Mouse (Mus musculus) CH12.LX (cell line): ENCODE measurements at regions not wholly inside any gene's neighbourhood (a gene's known extent, or its start where the extent isn't known, plus 50 kb on each side); places are given as distances from the start of the nearest gene placed in this dataset.

ENCODE experiments used
- DNase-seq: peaks from one replicate; pipeline ENCODE4 v3.0.0-alpha.2; 2013; ENCODE audit errors: extremely low read depth
- H3K27ac ChIP-seq: 2 replicates; pipeline ENCODE4 v1.5.1; 2012; ENCODE audit warnings: low read depth, mild to moderate bottlenecking, control low read depth, moderate library complexity; ENCODE audit not compliant: insufficient read depth
- H3K27me3 ChIP-seq: replicated peaks from 2 replicates; pipeline ENCODE3; 2012; ENCODE audit warnings: inconsistent platforms
- H3K36me3 ChIP-seq, 2 experiments: replicated peaks in 1 of 2; 2 replicates each; pipeline versions ENCODE3 to v1.6.1; 2012; ENCODE audit warnings: inconsistent platforms in 1 of 2, low read length in 1 of 2, mild to moderate bottlenecking in 1 of 2, mixed read lengths in 1 of 2, moderate library complexity in 1 of 2; ENCODE audit not compliant: control insufficient read depth in 1 of 2, insufficient read depth in 1 of 2
- H3K4me1 ChIP-seq, 2 experiments: 2 replicates each; pipeline ENCODE4 v1.6.1; 2012; ENCODE audit warnings: inconsistent platforms in 1 of 2, moderate library complexity in 1 of 2; ENCODE audit not compliant: insufficient read depth in 2 of 2, control insufficient read depth in 1 of 2
- H3K4me2 ChIP-seq: 2 replicates; pipeline ENCODE4 v1.6.1; 2012; ENCODE audit warnings: low read depth, mild to moderate bottlenecking, control low read depth; ENCODE audit not compliant: poor library complexity, insufficient read depth, severe bottlenecking
- H3K4me3 ChIP-seq, 3 experiments: fragments of 150-350 bp in 1 of 3; sonication (generic) in 1 of 3; replicated peaks in 1 of 3; 2 replicates each; pipeline versions ENCODE3 to v1.5.1; 2011 to 2012; ENCODE audit warnings: low read depth in 2 of 3, low read length in 2 of 3, mild to moderate bottlenecking in 2 of 3, moderate library complexity in 2 of 3, control low read depth in 1 of 3, improper control_type of control experiment in 1 of 3, inconsistent platforms in 1 of 3, mixed read lengths in 1 of 3; ENCODE audit not compliant: poor library complexity in 1 of 3
- H3K79me2 ChIP-seq: replicated peaks from 2 replicates; pipeline ENCODE4 v1.6.1; 2012; ENCODE audit warnings: mild to moderate bottlenecking, moderate library complexity; ENCODE audit not compliant: control insufficient read depth, poor library complexity, insufficient read depth, severe bottlenecking; ENCODE audit errors: extremely low read depth
- H3K9ac ChIP-seq: 2 replicates; pipeline ENCODE4 v1.6.1; 2012; ENCODE audit warnings: low read depth, mild to moderate bottlenecking, control low read depth, moderate library complexity; ENCODE audit not compliant: insufficient read depth
- H3K9me3 ChIP-seq: replicated peaks from 2 replicates; pipeline ENCODE3; 2012; ENCODE audit warnings: low read length, inconsistent platforms, mixed read lengths
- BHLHE40 ChIP-seq: IDR thresholded peaks from 2 replicates; pipeline ENCODE4 v1.6.1; 2011; ENCODE audit warnings: mild to moderate bottlenecking, low read depth, low read length, improper control_type of control experiment
- E2F4 ChIP-seq: IDR thresholded peaks from 2 replicates; pipeline ENCODE4 v1.6.1; 2011; ENCODE audit warnings: low read depth, low read length, improper control_type of control experiment; ENCODE audit not compliant: insufficient replicate concordance
- ETS1 ChIP-seq: conservative IDR thresholded peaks from 2 replicates; pipeline ENCODE4 v1.6.1; 2012; ENCODE audit warnings: low read depth, mild to moderate bottlenecking, inconsistent platforms, low read length, improper control_type of control experiment, moderate library complexity
- GABPA ChIP-seq: IDR thresholded peaks from 2 replicates; pipeline ENCODE4 v1.6.1; 2012; ENCODE audit warnings: low read depth, low read length, improper control_type of control experiment, inconsistent platforms; ENCODE audit not compliant: insufficient replicate concordance
- HCFC1 ChIP-seq: IDR thresholded peaks from 2 replicates; pipeline ENCODE4 v1.6.1; 2012; ENCODE audit warnings: low read depth, mild to moderate bottlenecking, inconsistent platforms, low read length, improper control_type of control experiment
- JUN ChIP-seq: IDR thresholded peaks from 2 replicates; pipeline ENCODE4 v1.6.1; 2011; ENCODE audit warnings: low read depth, mild to moderate bottlenecking, low read length, improper control_type of control experiment, moderate library complexity; ENCODE audit not compliant: insufficient read depth
- JUND ChIP-seq: conservative IDR thresholded peaks from 2 replicates; pipeline ENCODE4 v1.6.1; 2011; ENCODE audit warnings: low read depth, low read length, improper control_type of control experiment
- MAFK ChIP-seq: IDR thresholded peaks from 2 replicates; pipeline ENCODE4 v1.6.1; 2011; ENCODE audit warnings: low read length, improper control_type of control experiment; ENCODE audit not compliant: insufficient replicate concordance
- MAZ ChIP-seq: IDR thresholded peaks from 2 replicates; pipeline ENCODE4 v1.6.1; 2012; ENCODE audit warnings: low read depth, mild to moderate bottlenecking, inconsistent platforms, low read length, improper control_type of control experiment, moderate library complexity
- MYC ChIP-seq: IDR thresholded peaks from 2 replicates; pipeline ENCODE4 v1.6.1; 2011; ENCODE audit warnings: low read depth, mild to moderate bottlenecking, improper control_type of control experiment, low read length
- NELFE ChIP-seq: IDR thresholded peaks from 2 replicates; pipeline ENCODE4 v1.6.1; 2011; ENCODE audit warnings: low read depth, low read length, improper control_type of control experiment
- PAX5 ChIP-seq: IDR thresholded peaks from 2 replicates; pipeline ENCODE4 v1.6.1; 2012; ENCODE audit warnings: low read length, inconsistent platforms, mixed read lengths
- POLR2A ChIP-seq: IDR thresholded peaks from 2 replicates; pipeline ENCODE4 v1.6.1; 2011; ENCODE audit warnings: low read depth, mild to moderate bottlenecking, improper control_type of control experiment, low read length
- SIN3A ChIP-seq: IDR thresholded peaks from 2 replicates; pipeline ENCODE4 v1.6.1; 2012; ENCODE audit warnings: low read length, improper control_type of control experiment, inconsistent platforms
- SMC3 ChIP-seq: IDR thresholded peaks from 2 replicates; pipeline ENCODE4 v1.6.1; 2011; ENCODE audit warnings: low read depth, low read length, improper control_type of control experiment
- TBP ChIP-seq: conservative IDR thresholded peaks from 2 replicates; pipeline ENCODE4 v1.6.1; 2011; ENCODE audit warnings: low read depth, low read length, improper control_type of control experiment
- TCF12 ChIP-seq: IDR thresholded peaks from 2 replicates; pipeline ENCODE4 v1.6.1; 2014; ENCODE audit warnings: low read depth, mild to moderate bottlenecking, inconsistent platforms, low read length, improper control_type of control experiment
- USF1 ChIP-seq: IDR thresholded peaks from 2 replicates; pipeline ENCODE4 v1.6.1; 2014; ENCODE audit warnings: low read depth, mild to moderate bottlenecking, inconsistent platforms, low read length, improper control_type of control experiment
- USF2 ChIP-seq: conservative IDR thresholded peaks from 2 replicates; pipeline ENCODE4 v1.6.1; 2011; ENCODE audit warnings: low read depth, low read length, improper control_type of control experiment
- ZC3H11A ChIP-seq: IDR thresholded peaks from 2 replicates; pipeline ENCODE4 v1.6.1; 2012; ENCODE audit warnings: low read depth, mild to moderate bottlenecking, inconsistent platforms, low read length, improper control_type of control experiment
- ZMIZ1 ChIP-seq: IDR thresholded peaks from 2 replicates; pipeline ENCODE4 v1.6.1; 2012; ENCODE audit warnings: low read depth, mild to moderate bottlenecking, inconsistent platforms, low read length, improper control_type of control experiment
- ZNF384 ChIP-seq: IDR thresholded peaks from 2 replicates; pipeline ENCODE4 v1.6.1; 2012; ENCODE audit warnings: low read depth, low read length, improper control_type of control experiment, inconsistent platforms
- dilution Hi-C: fragments of 300-500 bp; cut with MboI; formaldehyde crosslinking; loops from 2 replicates; pipeline ENCODE4 v1.14.3; 2020; ENCODE audit warnings: low sequenced_read_pairs; ENCODE audit not compliant: extremely low pct_unique_long_range_greater_than_20kb, extremely low pct_ligation_motif_present
- in situ Hi-C: fragments of 300-500 bp; cut with MboI; formaldehyde crosslinking; loops from 3 replicates; pipeline ENCODE4 v1.14.3; 2019; ENCODE audit warnings: low sequenced_read_pairs, low pct_ligation_motif_present, low pct_unique_long_range_greater_than_20kb, mixed read lengths

DNA sequence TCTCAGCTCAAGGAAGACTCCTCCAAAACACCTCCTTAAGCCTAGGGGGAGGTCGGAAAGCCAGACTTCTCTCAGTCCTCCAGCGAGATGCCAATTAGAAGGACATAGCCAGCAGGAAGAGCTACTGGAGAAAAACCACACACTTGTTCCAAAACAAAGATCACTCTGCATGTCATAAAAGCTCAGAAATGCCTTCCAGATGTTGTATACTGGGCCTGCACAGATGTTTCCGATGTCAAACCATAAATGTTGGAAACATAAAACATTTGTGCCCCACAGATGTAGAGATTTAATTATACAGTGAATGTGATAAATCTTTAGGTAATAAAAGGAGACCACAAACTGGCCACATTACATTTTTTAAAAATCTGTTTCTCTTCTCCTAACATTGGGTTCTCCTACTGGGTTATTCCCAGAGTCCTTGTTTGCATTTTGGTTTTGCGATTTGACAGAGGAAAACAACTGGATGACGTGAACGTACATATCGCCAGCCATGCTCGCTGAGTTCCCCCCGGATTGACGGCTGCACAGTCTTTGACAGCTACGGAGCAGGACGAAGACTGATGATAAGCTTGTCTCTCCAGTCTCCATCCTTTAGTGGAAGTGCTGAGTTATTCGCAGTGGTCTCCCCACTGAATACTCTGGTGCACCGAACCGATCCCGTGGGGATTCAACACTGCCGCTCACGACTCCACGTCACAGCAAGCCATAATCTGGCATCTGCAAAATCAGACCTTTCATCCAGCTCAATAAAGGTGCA lies 235.5 kb upstream of the Myocd start:
- no peaks in the 10 kb centered on the region for H3K4me1 ChIP-seq
- in situ Hi-C loops, result no loop called here
- TF ChIP-seq MAFK (no peak), ZC3H11A (no peak), JUND (no peak), TBP (no peak), SMC3 (no peak), E2F4 (no peak), NELFE (no peak), PAX5 (no peak), ZNF384 (no peak), JUN (no peak), MYC (no peak)
- no peaks in the 10 kb centered on the region for H3K79me2 ChIP-seq
- no peaks in the 10 kb centered on the region for H3K9me3 ChIP-seq
- H3K27me3 ChIP-seq, result no peaks in the 10 kb centered on the region
- DNase-seq, result no peak
- no peak overlapping the region for H3K9ac ChIP-seq
- H3K4me2 ChIP-seq, result no peak overlapping the region
- H3K27ac ChIP-seq, result no peak overlapping the region
- dilution Hi-C loops, result no loop called here
- H3K36me3 ChIP-seq, result no peaks in the 10 kb centered on the region
- H3K4me3 ChIP-seq, result no peak overlapping the region

DNA sequence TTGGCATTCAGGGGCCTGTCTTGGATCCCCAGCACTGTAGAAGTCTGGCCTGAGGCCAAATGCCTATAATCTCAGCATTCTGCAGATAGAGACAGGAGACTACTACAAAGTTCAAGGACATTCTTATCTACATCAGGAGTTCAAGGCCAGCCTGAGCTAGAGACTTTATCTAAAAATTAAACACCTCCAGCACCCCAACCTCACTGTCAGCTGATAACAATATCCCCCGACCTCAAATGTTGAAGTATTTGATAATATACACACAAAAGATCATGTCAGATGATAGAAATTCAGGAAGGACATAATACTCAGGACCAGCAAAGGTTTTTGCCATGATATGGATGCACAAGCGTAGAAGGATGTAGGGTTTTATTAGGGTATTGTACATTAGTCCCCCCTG lies 228.2 kb upstream of the Myocd start:
- no peaks in the 10 kb centered on the region for H3K36me3 ChIP-seq
- dilution Hi-C loops, result no loop called here
- TF ChIP-seq MAZ (no peak), TCF12 (no peak), GABPA (no peak), SIN3A (no peak), HCFC1 (no peak), NELFE (no peak), ZNF384 (no peak), USF2 (no peak), ZMIZ1 (no peak), USF1 (no peak), TBP (no peak), SMC3 (no peak), POLR2A (no peak), MYC (no peak), BHLHE40 (no peak), ETS1 (no peak)
- TF ChIP-seq, all 38 proteins: peak for 0
- Histone ChIP-seq H3K79me2 (no peaks in the 10 kb centered on the region), H3K27ac (no peak overlapping the region), H3K9ac (no peak overlapping the region), H3K9me3 (no peaks in the 10 kb centered on the region), H3K27me3 (no peaks in the 10 kb centered on the region), H3K4me2 (no peak overlapping the region), H3K4me1 (no peaks in the 10 kb centered on the region), H3K4me3 (no peak overlapping the region)
- DNase-seq, result no peak
- in situ Hi-C loops, result no loop called here
